Mouse (Mus musculus): ENCODE results near the gene Nav2. TPM values are rescaled to one million over a fixed set of nuclear protein-coding genes. Genes with fewer than 3 reads are reported as not detected.
A peak's percentile ranks its signal among the peaks of the same experiment; 100 is the strongest.

The Nav2 gene
- polyA plus RNA-seq, 1 experiment from 2014 or later = 27.6 TPM

GRCm38 (mm10) chr7:49477976-49478349 lies 569.4 kb downstream of the Nav2 start:
- 34% methylated on average over 7 of the region's 7 CpGs for WGBS
- Histone ChIP-seq H3K36me3 (no peaks in the 10 kb centered on the region), H3K4me3 (replicated peaks) (no peak overlapping the region), H3K27me3 (replicated peaks) (no peaks in the 10 kb centered on the region), H3K4me2 (no peak overlapping the region), H3K27ac (replicated peaks) (0 out of 2 replicates have a peak overlapping the region, but pooled peaks have one; percentile 9), H3K4me1 (peaks cover 12% of the 10 kb centered on the region), H3K9me3 (replicated peaks) (no peaks in the 10 kb centered on the region), H3K9ac (replicated peaks) (no peak overlapping the region)
- ATAC-seq (ENCODE audit: low FRiP score) = no peak

- WGBS = 88% methylated on average over 4 of the region's 4 CpGs
- Histone ChIP-seq H3K4me2 (no peak overlapping the region), H3K27ac (replicated peaks) (no peak overlapping the region), H3K27me3 (replicated peaks) (no peaks in the 10 kb centered on the region), H3K4me3 (replicated peaks) (no peak overlapping the region), H3K4me1 (peaks cover 15% of the 10 kb centered on the region), H3K9ac (replicated peaks) (no peak overlapping the region), H3K36me3 (no peaks in the 10 kb centered on the region), H3K9me3 (replicated peaks) (no peaks in the 10 kb centered on the region)
- ATAC-seq (ENCODE audit: low FRiP score) = no peak
Measured at GRCm38 (mm10) chr7:49478886-49479285, 570.4 kb downstream of the Nav2 start.

- no peak for ATAC-seq (ENCODE audit: low FRiP score)
- 55% methylated on average over 8 of the region's 8 CpGs for WGBS
- Histone ChIP-seq H3K9ac (replicated peaks) (no peak overlapping the region), H3K4me3 (replicated peaks) (no peak overlapping the region), H3K4me2 (no peak overlapping the region), H3K4me1 (peaks cover 36% of the 10 kb centered on the region), H3K27me3 (replicated peaks) (no peaks in the 10 kb centered on the region), H3K9me3 (replicated peaks) (no peaks in the 10 kb centered on the region), H3K36me3 (no peaks in the 10 kb centered on the region), H3K27ac (replicated peaks) (no peak overlapping the region)
Measured at GRCm38 (mm10) chr7:49480962-49481361, 572.4 kb downstream of the Nav2 start.

- 19% methylated on average over 11 of the region's 11 CpGs for whole genome bisulfite sequencing
- H3K27ac ChIP-seq (replicated peaks) = peak overlapping the region; percentile 30; the same call in 1 of the 2 replicates
- no peaks in the 10 kb centered on the region for H3K9me3 ChIP-seq (replicated peaks)
Measured at GRCm38 (mm10) chr7:49484036-49484744, 575.7 kb downstream of the Nav2 start.

GRCm38 (mm10) chr7:49485292-49485847 lies 576.9 kb downstream of the Nav2 start:
- Histone ChIP-seq H3K4me3 (replicated peaks) (no peak overlapping the region), H3K4me2 (no peak overlapping the region), H3K36me3 (no peaks in the 10 kb centered on the region), H3K27me3 (replicated peaks) (no peaks in the 10 kb centered on the region), H3K9ac (replicated peaks) (no peak overlapping the region), H3K9me3 (replicated peaks) (no peaks in the 10 kb centered on the region), H3K27ac (replicated peaks) (no peak overlapping the region), H3K4me1 (peaks cover 33% of the 10 kb centered on the region)
- no peak for ATAC-seq (ENCODE audit: low FRiP score)
- WGBS = 17% methylated on average over 9 of the region's 9 CpGs

More at GRCm38 (mm10) chr7:49484036-49484744, 575.7 kb downstream of the Nav2 start:
- no peak overlapping the region; the same call in 1 of the 2 replicates for H3K9ac ChIP-seq (replicated peaks)
- peaks cover 33% of the 10 kb centered on the region for H3K4me1 ChIP-seq
- ATAC-seq (ENCODE audit: low FRiP score) = peak; percentile 27; the same call in 1 of the 2 replicates
- H3K4me2 ChIP-seq = no peak overlapping the region
- H3K36me3 ChIP-seq = no peaks in the 10 kb centered on the region
- H3K27me3 ChIP-seq (replicated peaks) = no peaks in the 10 kb centered on the region
- H3K4me3 ChIP-seq (replicated peaks) = no peak overlapping the region

- 85% methylated on average over 2 of the region's 2 CpGs for WGBS
- peaks cover 33% of the 10 kb centered on the region for H3K4me1 ChIP-seq
- no peak overlapping the region for H3K4me3 ChIP-seq (replicated peaks)
- H3K27me3 ChIP-seq (replicated peaks) = no peaks in the 10 kb centered on the region
- no peak overlapping the region for H3K4me2 ChIP-seq
- H3K36me3 ChIP-seq = 0 out of 2 replicates have a peak, but pooled peaks cover 3% of the 10 kb centered on the region
- no peak overlapping the region for H3K27ac ChIP-seq (replicated peaks)
- ATAC-seq (ENCODE audit: low FRiP score) = no peak
- no peaks in the 10 kb centered on the region for H3K9me3 ChIP-seq (replicated peaks)
- no peak overlapping the region for H3K9ac ChIP-seq (replicated peaks)
Measured at GRCm38 (mm10) chr7:49487347-49487746, 578.8 kb downstream of the Nav2 start.

GRCm38 (mm10) chr7:49488493-49489087 lies 580.1 kb downstream of the Nav2 start:
- Histone ChIP-seq H3K4me1 (peaks cover 33% of the 10 kb centered on the region), H3K9me3 (replicated peaks) (no peaks in the 10 kb centered on the region), H3K4me3 (replicated peaks) (no peak overlapping the region), H3K27ac (replicated peaks) (no peak overlapping the region), H3K27me3 (replicated peaks) (no peaks in the 10 kb centered on the region), H3K9ac (replicated peaks) (no peak overlapping the region), H3K36me3 (0 out of 2 replicates have a peak, but pooled peaks cover 3% of the 10 kb centered on the region), H3K4me2 (no peak overlapping the region)
- ATAC-seq (ENCODE audit: low FRiP score) = no peak
- 38% methylated on average over 4 of the region's 4 CpGs for WGBS

DNA sequence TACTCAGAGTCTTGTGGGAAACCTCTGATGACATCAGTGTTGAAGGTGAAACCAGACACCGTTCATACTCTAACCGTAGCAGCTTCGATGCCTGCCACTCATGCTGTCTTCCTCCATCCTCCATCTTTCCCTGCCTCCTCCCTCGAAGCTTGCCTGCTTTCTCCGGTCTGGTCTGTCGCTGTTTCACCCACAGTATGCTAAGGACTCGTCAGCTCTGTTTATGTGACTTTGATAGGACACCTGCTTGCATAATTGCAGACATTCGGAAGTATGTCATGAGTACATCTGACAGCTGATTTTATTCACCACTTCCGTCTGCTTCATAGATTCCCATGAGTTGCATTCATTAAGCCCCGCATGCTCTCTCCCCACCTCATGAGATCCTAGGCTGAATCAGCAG lies 582.3 kb downstream of the Nav2 start:
- H3K4me3 ChIP-seq (replicated peaks) = no peak overlapping the region
- no peak overlapping the region for H3K27ac ChIP-seq (replicated peaks)
- no peak for ATAC-seq (ENCODE audit: low FRiP score)
- no peak overlapping the region for H3K4me2 ChIP-seq
- no peaks in the 10 kb centered on the region for H3K27me3 ChIP-seq (replicated peaks)
- peaks cover 15% of the 10 kb centered on the region for H3K4me1 ChIP-seq
- H3K9me3 ChIP-seq (replicated peaks) = no peaks in the 10 kb centered on the region
- H3K36me3 ChIP-seq = 0 out of 2 replicates have a peak, but pooled peaks cover 3% of the 10 kb centered on the region
- WGBS = 68% methylated on average over 10 of the region's 10 CpGs
- no peak overlapping the region for H3K9ac ChIP-seq (replicated peaks)

DNA sequence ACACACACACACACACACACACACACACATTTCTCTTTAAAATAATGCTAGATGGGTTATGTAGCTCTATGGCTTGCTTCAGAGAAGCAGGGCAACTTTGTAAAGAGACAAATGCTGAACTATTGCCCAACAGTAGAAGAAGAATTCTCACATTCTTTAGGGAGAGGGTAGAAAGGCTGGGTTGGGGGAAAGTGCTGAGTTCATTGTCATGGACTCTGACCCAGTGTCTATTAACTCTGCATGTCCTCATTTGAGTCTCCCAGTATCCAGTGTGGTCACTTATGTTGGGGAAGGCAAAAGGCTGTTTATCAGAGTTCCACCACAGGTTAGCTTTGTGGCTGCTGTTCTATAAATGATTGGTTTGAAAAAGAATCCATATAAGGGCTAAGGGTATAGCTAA lies 584.1 kb downstream of the Nav2 start:
- Histone ChIP-seq H3K4me2 (no peak overlapping the region), H3K9ac (replicated peaks) (no peak overlapping the region), H3K27me3 (replicated peaks) (no peaks in the 10 kb centered on the region), H3K27ac (replicated peaks) (no peak overlapping the region), H3K9me3 (replicated peaks) (no peaks in the 10 kb centered on the region), H3K36me3 (0 out of 2 replicates have a peak, but pooled peaks cover 3% of the 10 kb centered on the region), H3K4me1 (peaks cover 29% of the 10 kb centered on the region), H3K4me3 (replicated peaks) (no peak overlapping the region)
- no peak for ATAC-seq (ENCODE audit: low FRiP score)

- Histone ChIP-seq H3K9ac (replicated peaks) (no peak overlapping the region), H3K27ac (replicated peaks) (no peak overlapping the region), H3K4me2 (no peak overlapping the region), H3K4me1 (peaks cover 27% of the 10 kb centered on the region), H3K36me3 (0 out of 2 replicates have a peak, but pooled peaks cover 3% of the 10 kb centered on the region), H3K4me3 (replicated peaks) (no peak overlapping the region), H3K9me3 (replicated peaks) (no peaks in the 10 kb centered on the region), H3K27me3 (replicated peaks) (no peaks in the 10 kb centered on the region)
- ATAC-seq (ENCODE audit: low FRiP score) = no peak
- 75% methylated on average over 4 of the region's 4 CpGs for WGBS
Measured at GRCm38 (mm10) chr7:49493210-49493609, 584.7 kb downstream of the Nav2 start.

GRCm38 (mm10) chr7:49494654-49495053 lies 586.1 kb downstream of the Nav2 start:
- no peak overlapping the region for H3K9ac ChIP-seq (replicated peaks)
- no peak overlapping the region for H3K4me2 ChIP-seq
- 71% methylated on average over 6 of the region's 6 CpGs for WGBS
- H3K9me3 ChIP-seq (replicated peaks) = no peaks in the 10 kb centered on the region
- H3K27me3 ChIP-seq (replicated peaks) = no peaks in the 10 kb centered on the region
- H3K36me3 ChIP-seq = 0 out of 2 replicates have a peak, but pooled peaks cover 3% of the 10 kb centered on the region
- peaks cover 20% of the 10 kb centered on the region for H3K4me1 ChIP-seq
- no peak for ATAC-seq (ENCODE audit: low FRiP score)
- no peak overlapping the region for H3K27ac ChIP-seq (replicated peaks)
- H3K4me3 ChIP-seq (replicated peaks) = no peak overlapping the region

DNA sequence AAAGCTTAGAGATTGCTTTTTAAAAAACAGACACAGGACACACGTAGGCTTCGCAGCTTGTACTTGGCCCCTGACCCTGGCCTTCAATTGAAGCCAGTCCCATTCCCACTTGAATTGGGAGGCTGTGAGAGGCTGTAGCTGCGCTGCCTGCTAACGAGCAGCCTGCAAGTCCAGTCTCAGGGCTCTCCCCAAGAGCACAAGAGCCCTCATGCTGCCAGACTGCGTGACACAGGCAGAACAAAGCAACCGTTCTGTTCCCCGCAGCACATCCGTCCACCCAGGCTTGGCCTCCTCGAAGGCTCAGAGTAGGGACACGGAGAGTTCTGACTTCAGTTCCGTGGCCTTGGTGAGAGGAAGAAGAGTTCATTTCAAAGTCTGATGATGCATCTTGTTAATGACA lies 587.6 kb downstream of the Nav2 start:
- Histone ChIP-seq H3K36me3 (0 out of 2 replicates have a peak, but pooled peaks cover 3% of the 10 kb centered on the region), H3K4me3 (replicated peaks) (no peak overlapping the region), H3K4me2 (no peak overlapping the region), H3K27ac (replicated peaks) (no peak overlapping the region), H3K27me3 (replicated peaks) (no peaks in the 10 kb centered on the region), H3K9me3 (replicated peaks) (no peaks in the 10 kb centered on the region), H3K9ac (replicated peaks) (no peak overlapping the region), H3K4me1 (peaks cover 20% of the 10 kb centered on the region)
- 19% methylated on average over 11 of the region's 11 CpGs for WGBS
- ATAC-seq (ENCODE audit: low FRiP score) = peak; percentile 16; the same call in 1 of the 2 replicates

Data from neural tube, embryonic 15.5 days (tissue).